Mouse (Mus musculus) forebrain, embryonic 10.5 days (tissue): ENCODE data around the gene Hdgfl2. TPM values are rescaled to one million over a fixed set of nuclear protein-coding genes. Genes with fewer than 3 reads are reported as not detected.
A peak's percentile ranks its signal among the peaks of the same experiment; 100 is the strongest.

Source experiments
- DNase-seq: peaks from one replicate; pipeline ENCODE4 v3.0.0-alpha.2; 2017; ENCODE audit warnings: low spot score; ENCODE audit errors: extremely low spot score
- H3K27ac ChIP-seq: fragments of 300-500 bp; sonication (generic); 2 replicates; pipeline ENCODE4 v1.5.1; 2016; ENCODE audit warnings: mild to moderate bottlenecking
- H3K27me3 ChIP-seq: fragments of 300-500 bp; sonication (generic); 2 replicates; pipeline ENCODE4 v1.6.1; 2016; ENCODE audit warnings: mild to moderate bottlenecking; ENCODE audit not compliant: poor library complexity, severe bottlenecking
- H3K36me3 ChIP-seq: fragments of 300-500 bp; sonication (generic); replicated peaks from 2 replicates; pipeline ENCODE4 v1.6.1; 2016; ENCODE audit warnings: mild to moderate bottlenecking, moderate library complexity
- H3K4me1 ChIP-seq: fragments of 300-500 bp; sonication (generic); 2 replicates; pipeline ENCODE4 v1.6.1; 2016
- H3K4me3 ChIP-seq: fragments of 300-500 bp; sonication (generic); 2 replicates; pipeline ENCODE4 v1.5.1; 2016; ENCODE audit warnings: mild to moderate bottlenecking, moderate library complexity
- H3K9me3 ChIP-seq: fragments of 300-500 bp; sonication (generic); 2 replicates; pipeline ENCODE4 v1.6.1; 2016; ENCODE audit warnings: mild to moderate bottlenecking, moderate library complexity
- WGBS: fragments of 180-500 bp; shearing (Covaris S2); methylation state at CpG from one replicate; pipeline ENCODE4 v1.1.7; 2016; 5-methylcytosine and 5-hydroxymethylcytosine counted together
- polyA plus RNA-seq: library from polyadenylated mRNA; unstranded; fragments of >200 nt; fragmentation: Nextera tagmentation; extraction: Ambion mirVana; gene quantifications from 2 replicates; pipeline ENCODE4 v1.2.1, GENCODE M21; 2016

Gene Hdgfl2
- 188 and 200 TPM in 2 replicates for polyA plus RNA-seq

GRCm38 (mm10) chr17:56078880-56079795, at the start of gene Hdgfl2:
Hdgfl2 (plus strand) TSS chr17:56079634.
- peak within 1 kb of the TSS; percentile 94 for H3K4me3 ChIP-seq
- peaks cover 22% of the 10 kb centered on the region for H3K36me3 ChIP-seq
- H3K27me3 ChIP-seq = no peaks in the 10 kb centered on the region
- DNase-seq = peak; percentile 99
- peaks cover 45% of the 10 kb centered on the region for H3K4me1 ChIP-seq
- peak within 1 kb of the TSS; percentile 91 for H3K27ac ChIP-seq
- no peaks in the 10 kb centered on the region for H3K9me3 ChIP-seq
- under 1% methylated on average over 61 of the region's 61 CpGs for WGBS

- no peak for DNase-seq
- H3K4me1 ChIP-seq = peaks cover 19% of the 10 kb centered on the region
Observed at GRCm38 (mm10) chr17:56030238-56030870, 49.1 kb upstream of the Hdgfl2 start.

GRCm38 (mm10) chr17:56030919-56031318, 48.5 kb upstream of the Hdgfl2 start:
- peaks cover 88% of the 10 kb centered on the region for H3K36me3 ChIP-seq
- DNase-seq = no peak
- no peaks in the 10 kb centered on the region for H3K27me3 ChIP-seq
- no peak overlapping the region for H3K27ac ChIP-seq
- H3K4me1 ChIP-seq = peaks cover 23% of the 10 kb centered on the region
- no peak overlapping the region for H3K4me3 ChIP-seq
- H3K9me3 ChIP-seq = no peaks in the 10 kb centered on the region
- 81% methylated on average over 5 of the region's 5 CpGs for WGBS

More at GRCm38 (mm10) chr17:56030238-56030870, 49.1 kb upstream of the Hdgfl2 start:
- no peak overlapping the region for H3K27ac ChIP-seq
- no peaks in the 10 kb centered on the region for H3K9me3 ChIP-seq
- no peaks in the 10 kb centered on the region for H3K27me3 ChIP-seq
- H3K36me3 ChIP-seq = peaks cover 92% of the 10 kb centered on the region
- H3K4me3 ChIP-seq = no peak overlapping the region
- 92% methylated on average over 9 of the region's 9 CpGs for WGBS

- peaks cover 23% of the 10 kb centered on the region for H3K4me1 ChIP-seq
- DNase-seq = no peak
- no peaks in the 10 kb centered on the region for H3K9me3 ChIP-seq
- WGBS = 94% methylated on average over 7 of the region's 7 CpGs
- no peaks in the 10 kb centered on the region for H3K27me3 ChIP-seq
- no peak overlapping the region for H3K27ac ChIP-seq
- H3K4me3 ChIP-seq = no peak overlapping the region
- peaks cover 83% of the 10 kb centered on the region for H3K36me3 ChIP-seq
Observed at GRCm38 (mm10) chr17:56031431-56031830, 48.0 kb upstream of the Hdgfl2 start.

GRCm38 (mm10) chr17:56032127-56032733, 47.2 kb upstream of the Hdgfl2 start:
- no peak overlapping the region for H3K4me3 ChIP-seq
- no peaks in the 10 kb centered on the region for H3K9me3 ChIP-seq
- no peaks in the 10 kb centered on the region for H3K27me3 ChIP-seq
- no peak for DNase-seq
- WGBS = 84% methylated on average over 6 of the region's 6 CpGs
- peaks cover 27% of the 10 kb centered on the region for H3K4me1 ChIP-seq
- peaks cover 77% of the 10 kb centered on the region for H3K36me3 ChIP-seq
- no peak overlapping the region for H3K27ac ChIP-seq

GRCm38 (mm10) chr17:56032831-56033230, 46.6 kb upstream of the Hdgfl2 start:
- DNase-seq = no peak
- Histone ChIP-seq H3K4me3 (no peak overlapping the region), H3K4me1 (peaks cover 27% of the 10 kb centered on the region), H3K9me3 (no peaks in the 10 kb centered on the region), H3K27me3 (no peaks in the 10 kb centered on the region), H3K36me3 (peaks cover 71% of the 10 kb centered on the region), H3K27ac (no peak overlapping the region)
- 78% methylated on average over 7 of the region's 7 CpGs for WGBS

GRCm38 (mm10) chr17:56034040-56034725, 45.3 kb upstream of the Hdgfl2 start:
- DNase-seq = no peak
- H3K27ac ChIP-seq = no peak overlapping the region
- H3K4me3 ChIP-seq = peak overlapping the region; percentile 92; the same call in 1 of the 2 replicates
- H3K9me3 ChIP-seq = no peaks in the 10 kb centered on the region
- no peaks in the 10 kb centered on the region for H3K27me3 ChIP-seq
- H3K36me3 ChIP-seq = peaks cover 58% of the 10 kb centered on the region
- WGBS = 95% methylated on average over 7 of the region's 7 CpGs
- peaks cover 27% of the 10 kb centered on the region for H3K4me1 ChIP-seq

- DNase-seq = no peak
- H3K9me3 ChIP-seq = no peaks in the 10 kb centered on the region
Observed at GRCm38 (mm10) chr17:56034726-56035100, 44.7 kb upstream of the Hdgfl2 start.

GRCm38 (mm10) chr17:56035216-56035615, 44.2 kb upstream of the Hdgfl2 start:
- no peak for DNase-seq
- no peaks in the 10 kb centered on the region for H3K27me3 ChIP-seq
- peaks cover 27% of the 10 kb centered on the region for H3K4me1 ChIP-seq
- peak overlapping the region; percentile 92 for H3K4me3 ChIP-seq
- 83% methylated on average over 4 of the region's 4 CpGs for WGBS
- H3K36me3 ChIP-seq = peaks cover 47% of the 10 kb centered on the region
- H3K27ac ChIP-seq = no peak overlapping the region
- no peaks in the 10 kb centered on the region for H3K9me3 ChIP-seq

More at GRCm38 (mm10) chr17:56034726-56035100, 44.7 kb upstream of the Hdgfl2 start:
- Histone ChIP-seq H3K36me3 (peaks cover 52% of the 10 kb centered on the region), H3K4me1 (peaks cover 27% of the 10 kb centered on the region), H3K27me3 (no peaks in the 10 kb centered on the region), H3K4me3 (peak overlapping the region; percentile 92; the same call in 1 of the 2 replicates), H3K27ac (no peak overlapping the region)
- 85% methylated on average over 6 of the region's 6 CpGs for WGBS

- under 1% methylated on average over 74 of the region's 74 CpGs for WGBS
- H3K36me3 ChIP-seq = peaks cover 36% of the 10 kb centered on the region
- peak within 1 kb of the TSS; percentile 94 for H3K27ac ChIP-seq
- DNase-seq = peak; percentile 99
- no peaks in the 10 kb centered on the region for H3K9me3 ChIP-seq
- H3K4me3 ChIP-seq = peak within 1 kb of the TSS; percentile 92
- no peaks in the 10 kb centered on the region for H3K27me3 ChIP-seq
- peaks cover 33% of the 10 kb centered on the region for H3K4me1 ChIP-seq
Observed at GRCm38 (mm10) chr17:56036176-56036900, 43.1 kb upstream of the Hdgfl2 start, which contains the start of gene Sh3gl1. Sh3gl1 (minus strand) TSS chr17:56036635.

- no peak for DNase-seq
- peak overlapping the region; percentile 94 for H3K27ac ChIP-seq
Observed at GRCm38 (mm10) chr17:56036901-56037287, 42.5 kb upstream of the Hdgfl2 start.

More at GRCm38 (mm10) chr17:56036901-56037287, 42.5 kb upstream of the Hdgfl2 start:
- peaks cover 34% of the 10 kb centered on the region for H3K36me3 ChIP-seq
- peak overlapping the region; percentile 92 for H3K4me3 ChIP-seq
- WGBS = 40% methylated on average over 13 of the region's 13 CpGs
- no peaks in the 10 kb centered on the region for H3K9me3 ChIP-seq
- no peaks in the 10 kb centered on the region for H3K27me3 ChIP-seq
- H3K4me1 ChIP-seq = peaks cover 39% of the 10 kb centered on the region
